Mouse (Mus musculus) embryonic fibroblast, embryonic 13.5 days (primary cell): ENCODE results near the gene Rnpep.

Experiments
- CTCF ChIP-seq: IDR thresholded peaks from 2 replicates; pipeline ENCODE4 v1.5.1; 2011; ENCODE audit warnings: mild to moderate bottlenecking, control low read depth, low read length, moderate library complexity, borderline replicate concordance; ENCODE audit not compliant: insufficient read depth
- POLR2A ChIP-seq: IDR thresholded peaks from 2 replicates; pipeline ENCODE4 v1.6.1; 2011; ENCODE audit warnings: low read depth, mild to moderate bottlenecking, control low read depth, low read length, moderate library complexity

GRCm38 (mm10) chr1:135258380-135259127, 25.3 kb downstream of the Rnpep start, which contains the start of gene Elf3:
- no peak for TF ChIP-seq POLR2A
- no peak for TF ChIP-seq CTCF
